Mouse (Mus musculus): ENCODE measurements at regions not wholly inside any gene's neighbourhood (a gene's known extent, or its start where the extent isn't known, plus 50 kb on each side); places are given as distances from the start of the nearest gene placed in this dataset.

DNA sequence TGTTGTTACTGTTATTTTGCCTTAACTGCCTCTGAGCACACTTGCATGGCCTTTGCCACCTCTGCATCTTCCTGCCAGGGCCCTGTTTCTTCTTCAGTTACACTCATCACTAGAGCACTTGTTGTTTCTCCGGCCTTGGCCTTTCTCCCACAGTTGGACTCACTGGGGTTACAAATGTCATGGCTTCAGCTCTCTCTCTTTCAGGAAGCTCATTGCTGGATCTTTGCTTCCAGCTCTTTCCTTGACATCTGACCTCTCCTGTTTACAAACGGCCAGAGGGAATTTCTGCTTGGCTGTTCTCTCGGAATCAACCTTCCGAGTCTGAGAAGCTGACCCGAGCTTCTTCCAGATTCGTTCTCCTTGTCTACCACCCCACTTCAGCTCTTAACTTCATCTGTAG is 146.6 kb upstream of the Adamts3 start:
- H3K4me1 ChIP-seq (ENCODE audit: control insufficient read depth in 1 of 2, insufficient read depth in 2 of 2, low read length in 2 of 2) = no peaks in the 10 kb centered on the region
- no peaks in the 10 kb centered on the region for H3K36me3 ChIP-seq (ENCODE audit: control insufficient read depth in 1 of 2, insufficient read depth in 2 of 2, low read length in 2 of 2)
- DNase-seq (ENCODE audit: low read depth, low spot score) = no peak
- H3K4me3 ChIP-seq (ENCODE audit: control insufficient read depth in 1 of 2, insufficient read depth in 1 of 2, low read depth in 2 of 2, low read length in 2 of 2) = no peak overlapping the region
- no peaks in the 10 kb centered on the region for H3K9me3 ChIP-seq (replicated peaks; ENCODE audit: insufficient read depth, low read length)
- no peak overlapping the region for H3K9ac ChIP-seq (ENCODE audit: control insufficient read depth, low read depth, low read length, poor library complexity, severe bottlenecking)
- 0 out of 4 replicates have a peak, but pooled peaks cover 0 to 1% of the 10 kb centered on the region in 2 experiments for H3K27me3 ChIP-seq (ENCODE audit: control insufficient read depth in 1 of 2, insufficient read depth in 2 of 2, low read length in 2 of 2)
- no peak overlapping the region for H3K27ac ChIP-seq (ENCODE audit: control insufficient read depth, low read depth, low read length)
- H3K79me2 ChIP-seq (ENCODE audit: control insufficient read depth, insufficient read depth, low read length, poor library complexity) = no peaks in the 10 kb centered on the region
- TF ChIP-seq UBTF (IDR thresholded peaks at IDR 0.05; ENCODE audit: borderline replicate concordance, insufficient read depth, low read depth, low read length) = no peak
- TF ChIP-seq HCFC1 (IDR thresholded peaks at IDR 0.05; ENCODE audit: low read depth, low read length) = no peak
- no peak for TF ChIP-seq MEF2A (IDR thresholded peaks at IDR 0.05; ENCODE audit: extremely low read depth, insufficient replicate concordance, low read depth, low read length, poor library complexity, severe bottlenecking)
- TF ChIP-seq ETS1 (IDR thresholded peaks at IDR 0.05; ENCODE audit: low read depth, low read length) = no peak
- no peak for TF ChIP-seq RCOR1 (IDR thresholded peaks at IDR 0.05; ENCODE audit: low read depth, low read length)
- TF ChIP-seq MXI1 (IDR thresholded peaks at IDR 0.05; ENCODE audit: low read depth, low read length) = no peak
- no peak for TF ChIP-seq MAZ (IDR thresholded peaks at IDR 0.05; ENCODE audit: low read depth, low read length)
- no peak for TF ChIP-seq TCF12 (IDR thresholded peaks at IDR 0.05; ENCODE audit: low read depth, low read length)
- no peak for TF ChIP-seq GABPA (IDR thresholded peaks at IDR 0.05; ENCODE audit: low read depth, low read length)
- TF ChIP-seq SIN3A (IDR thresholded peaks at IDR 0.05; ENCODE audit: low read length) = no peak
- no peak for TF ChIP-seq USF1 (IDR thresholded peaks at IDR 0.05; ENCODE audit: low read depth, low read length)
- TF ChIP-seq MAX (IDR thresholded peaks at IDR 0.05; ENCODE audit: low read length) = no peak
- no peak for TF ChIP-seq ZC3H11A (IDR thresholded peaks at IDR 0.05; ENCODE audit: low read depth, low read length)
- no peak for TF ChIP-seq TBP (IDR thresholded peaks at IDR 0.05; ENCODE audit: low read depth, low read length)
- TF ChIP-seq SMC3 (IDR thresholded peaks at IDR 0.05; ENCODE audit: low read depth, low read length) = no peak
- no peak for TF ChIP-seq POLR2AphosphoS5 (IDR thresholded peaks at IDR 0.05; ENCODE audit: borderline replicate concordance, low read depth, low read length)
- no peak for TF ChIP-seq RAD21 (IDR thresholded peaks at IDR 0.05; ENCODE audit: low read depth, low read length)
- no peak for TF ChIP-seq TAL1 (IDR thresholded peaks at IDR 0.05; ENCODE audit: low read length)

DNA sequence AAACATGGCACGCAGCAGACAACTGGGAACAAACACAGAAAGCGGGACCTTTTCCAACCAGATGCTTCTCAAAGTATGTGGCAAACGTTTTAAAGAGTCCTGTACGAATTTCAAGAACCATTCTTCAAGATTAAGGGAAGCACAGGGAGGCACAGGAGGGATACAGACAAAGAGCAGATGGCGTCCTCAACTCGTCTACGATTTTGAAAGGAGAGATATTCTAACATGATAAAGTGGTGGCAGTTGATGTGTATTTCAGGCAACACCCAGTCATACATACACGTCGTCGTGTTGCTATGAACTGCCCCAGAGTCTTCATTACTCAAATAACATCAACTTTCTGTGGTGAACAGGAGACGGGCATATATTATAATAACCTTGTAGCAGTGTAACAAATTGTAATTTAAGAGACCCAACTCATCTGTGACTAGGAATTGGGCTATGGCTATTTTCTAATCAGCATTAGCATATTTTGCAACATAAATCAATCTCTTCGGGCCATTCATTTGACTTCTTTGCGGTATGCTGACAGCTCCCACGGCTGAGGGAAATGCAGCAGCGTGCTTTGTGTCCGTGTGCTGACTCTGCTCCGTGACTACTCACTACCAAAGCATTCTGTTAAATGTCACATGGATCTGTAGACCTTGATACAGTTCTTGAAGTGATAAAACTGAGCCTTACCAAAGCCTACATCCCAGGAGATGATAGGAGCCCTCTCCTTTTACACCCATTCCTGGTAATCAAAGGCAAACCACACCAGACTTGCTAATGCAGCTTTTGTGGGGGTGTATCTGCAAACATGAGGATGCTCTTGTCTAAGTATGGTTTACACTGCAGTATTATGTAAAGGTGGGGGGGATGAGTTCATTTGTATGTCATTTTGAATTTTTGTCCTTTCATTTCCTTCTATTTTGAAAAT is 144.0 kb upstream of the Adamts3 start:
- no peak overlapping the region for H3K9ac ChIP-seq (ENCODE audit: control insufficient read depth, low read depth, low read length, poor library complexity, severe bottlenecking)
- H3K4me1 ChIP-seq (ENCODE audit: control insufficient read depth in 1 of 2, insufficient read depth in 2 of 2, low read length in 2 of 2) = no peaks in the 10 kb centered on the region
- TF ChIP-seq USF1 (IDR thresholded peaks at IDR 0.05; ENCODE audit: low read depth, low read length) = no peak
- no peak for TF ChIP-seq ZC3H11A (IDR thresholded peaks at IDR 0.05; ENCODE audit: low read depth, low read length)
- no peak for TF ChIP-seq MYC (IDR thresholded peaks at IDR 0.05; ENCODE audit: low read depth, low read length)
- TF ChIP-seq MYB (IDR thresholded peaks at IDR 0.05; ENCODE audit: low read depth, low read length) = no peak
- TF ChIP-seq SMC3 (IDR thresholded peaks at IDR 0.05; ENCODE audit: low read depth, low read length) = no peak
- TF ChIP-seq TCF12 (IDR thresholded peaks at IDR 0.05; ENCODE audit: low read depth, low read length) = no peak
- TF ChIP-seq POLR2AphosphoS5 (IDR thresholded peaks at IDR 0.05; ENCODE audit: borderline replicate concordance, low read depth, low read length) = no peak
- TF ChIP-seq TBP (IDR thresholded peaks at IDR 0.05; ENCODE audit: low read depth, low read length) = no peak
- TF ChIP-seq ZMIZ1 (IDR thresholded peaks at IDR 0.05; ENCODE audit: low read depth, low read length) = no peak
- no peak for TF ChIP-seq RAD21 (IDR thresholded peaks at IDR 0.05; ENCODE audit: low read depth, low read length)
- no peak for TF ChIP-seq MAFK (IDR thresholded peaks at IDR 0.05; ENCODE audit: borderline replicate concordance, low read depth, low read length)
- no peak for TF ChIP-seq ELF1 (IDR thresholded peaks at IDR 0.05; ENCODE audit: low read depth, low read length)
- no peak for TF ChIP-seq ZNF384 (IDR thresholded peaks at IDR 0.05; ENCODE audit: low read depth, low read length)
- TF ChIP-seq USF2 (IDR thresholded peaks at IDR 0.05; ENCODE audit: borderline replicate concordance in 1 of 2, insufficient read depth in 1 of 2, low read depth in 1 of 2, low read length in 2 of 2) = no peak
- TF ChIP-seq POLR2AphosphoS2 (IDR thresholded peaks at IDR 0.05; ENCODE audit: low read length) = no peak
- H3K79me2 ChIP-seq (ENCODE audit: control insufficient read depth, insufficient read depth, low read length, poor library complexity) = no peaks in the 10 kb centered on the region
- no peak for DNase-seq (ENCODE audit: low read depth, low spot score)
- 0 out of 4 replicates have a peak, but pooled peaks cover 0 to 1% of the 10 kb centered on the region in 2 experiments for H3K27me3 ChIP-seq (ENCODE audit: control insufficient read depth in 1 of 2, insufficient read depth in 2 of 2, low read length in 2 of 2)
- no peak overlapping the region for H3K4me3 ChIP-seq (ENCODE audit: control insufficient read depth in 1 of 2, insufficient read depth in 1 of 2, low read depth in 2 of 2, low read length in 2 of 2)
- no peaks in the 10 kb centered on the region for H3K36me3 ChIP-seq (ENCODE audit: control insufficient read depth in 1 of 2, insufficient read depth in 2 of 2, low read length in 2 of 2)
- no peaks in the 10 kb centered on the region for H3K9me3 ChIP-seq (replicated peaks; ENCODE audit: insufficient read depth, low read length)
- H3K27ac ChIP-seq (ENCODE audit: control insufficient read depth, low read depth, low read length) = no peak overlapping the region

All from MEL (cell line).